Mouse (Mus musculus) kidney, adult 2 months (tissue): ENCODE measurements around the gene Cyth4. TPM values are rescaled to one million over a fixed set of nuclear protein-coding genes. Genes with fewer than 3 reads are reported as not detected.

Experiments used
- DNase-seq: peaks from one replicate; pipeline ENCODE4 v3.0.0; 2021
- H3K27ac ChIP-seq: fragments of 200-500 bp; 2 replicates; pipeline ENCODE4 v1.5.1; 2012; ENCODE audit warnings: low read depth, low read length, control low read depth, inconsistent platforms; ENCODE audit not compliant: insufficient read depth
- H3K27me3 ChIP-seq: fragments of 200-500 bp; replicated peaks from 2 replicates; pipeline ENCODE4 v1.6.1; 2012; ENCODE audit warnings: mild to moderate bottlenecking, moderate library complexity, low read length, inconsistent platforms; ENCODE audit not compliant: control insufficient read depth, insufficient read depth
- H3K36me3 ChIP-seq: fragments of 200-500 bp; 2 replicates; pipeline ENCODE4 v1.6.1; 2012; ENCODE audit warnings: mild to moderate bottlenecking, moderate library complexity, low read length, inconsistent platforms; ENCODE audit not compliant: control insufficient read depth, insufficient read depth
- H3K4me1 ChIP-seq: fragments of 200-500 bp; 2 replicates; pipeline ENCODE4 v1.6.1; 2011; ENCODE audit warnings: low read length; ENCODE audit not compliant: control insufficient read depth, insufficient read depth
- H3K4me3 ChIP-seq: fragments of 200-500 bp; 2 replicates; pipeline ENCODE4 v1.5.1; 2011; ENCODE audit warnings: mild to moderate bottlenecking, low read depth, low read length, control low read depth; ENCODE audit not compliant: insufficient read depth
- CTCF ChIP-seq: fragments of 200-500 bp; conservative IDR thresholded peaks from 2 replicates; pipeline ENCODE4 v1.5.1; 2011; ENCODE audit warnings: low read depth, mild to moderate bottlenecking, control low read depth, low read length, moderate library complexity, mixed read lengths; ENCODE audit not compliant: insufficient read depth, insufficient read length
- POLR2A ChIP-seq: fragments of 200-500 bp; IDR thresholded peaks from one replicate; pipeline ENCODE4 v1.6.1; 2011; ENCODE audit warnings: low read depth, low read length, control low read depth
- WGBS: fragments of 180-500 bp; shearing (Covaris S2); methylation state at CpG from one replicate; pipeline ENCODE4 v1.1.7; 2018; 5-methylcytosine and 5-hydroxymethylcytosine counted together
- polyA plus RNA-seq: library from polyadenylated mRNA; depleted of rRNA; stranded (reverse); fragments of >200 nt; gene quantifications from 2 replicates; pipeline ENCODE4 v1.2.3, GENCODE M21; 2012

Cyth4 gene
- polyA plus RNA-seq, 1 experiment, result 12.1 TPM

- H3K27me3 ChIP-seq, result no peaks in the 10 kb centered on the region
- no peak for DNase-seq
- TF ChIP-seq POLR2A (no peak), CTCF (no peak)
- H3K4me3 ChIP-seq, result no peak overlapping the region
- 97% methylated on average over 5 of the region's 5 CpGs for WGBS
- H3K36me3 ChIP-seq, result no peaks in the 10 kb centered on the region
- H3K4me1 ChIP-seq, result no peaks in the 10 kb centered on the region
- no peak overlapping the region for H3K27ac ChIP-seq
Observed at GRCm38 (mm10) chr15:78570170-78570569, 26.7 kb upstream of the Cyth4 start.

GRCm38 (mm10) chr15:78571554-78572269 is 25.1 kb upstream of the Cyth4 start:
- Histone ChIP-seq H3K4me3 (no peak overlapping the region), H3K27me3 (no peaks in the 10 kb centered on the region), H3K4me1 (no peaks in the 10 kb centered on the region), H3K27ac (no peak overlapping the region), H3K36me3 (no peaks in the 10 kb centered on the region)
- WGBS, result 51% methylated on average over 16 of the region's 16 CpGs
- TF ChIP-seq POLR2A (no peak), CTCF (no peak)
- no peak for DNase-seq

- no peak for TF ChIP-seq CTCF
- TF ChIP-seq POLR2A, result no peak
- H3K36me3 ChIP-seq, result no peaks in the 10 kb centered on the region
- no peak overlapping the region for H3K4me3 ChIP-seq
- no peaks in the 10 kb centered on the region for H3K4me1 ChIP-seq
- 75% methylated on average over 5 of the region's 5 CpGs for WGBS
- no peaks in the 10 kb centered on the region for H3K27me3 ChIP-seq
- DNase-seq, result no peak
- H3K27ac ChIP-seq, result no peak overlapping the region
Observed at GRCm38 (mm10) chr15:78572270-78572600, 24.6 kb upstream of the Cyth4 start.

- no peak for DNase-seq
- H3K4me1 ChIP-seq, result no peaks in the 10 kb centered on the region
- H3K4me3 ChIP-seq, result no peak within 1 kb of the TSS
- H3K27me3 ChIP-seq, result no peaks in the 10 kb centered on the region
- no peak for TF ChIP-seq CTCF
- no peak for TF ChIP-seq POLR2A
- H3K27ac ChIP-seq, result no peak within 1 kb of the TSS
- WGBS, result 81% methylated on average over 8 of the region's 8 CpGs
- no peaks in the 10 kb centered on the region for H3K36me3 ChIP-seq
Observed at GRCm38 (mm10) chr15:78572658-78573397, 24.0 kb upstream of the Cyth4 start, which contains the start of gene Rac2. Gene Rac2, minus strand, starts transcription at chr15:78572783.

GRCm38 (mm10) chr15:78576284-78576810 is 20.5 kb upstream of the Cyth4 start:
- Histone ChIP-seq H3K36me3 (no peaks in the 10 kb centered on the region), H3K27ac (no peak overlapping the region)
- WGBS, result 69% methylated on average over 4 of the region's 4 CpGs

GRCm38 (mm10) chr15:78583352-78583751 is 13.5 kb upstream of the Cyth4 start:
- TF ChIP-seq POLR2A (no peak), CTCF (no peak)
- H3K27ac ChIP-seq, result no peak overlapping the region
- no peaks in the 10 kb centered on the region for H3K4me1 ChIP-seq
- 47% methylated on average over 11 of the region's 11 CpGs for WGBS
- H3K36me3 ChIP-seq, result no peaks in the 10 kb centered on the region
- no peak overlapping the region for H3K4me3 ChIP-seq
- H3K27me3 ChIP-seq, result no peaks in the 10 kb centered on the region
- DNase-seq, result no peak

More at GRCm38 (mm10) chr15:78576284-78576810, 20.5 kb upstream of the Cyth4 start:
- DNase-seq, result no peak
- Histone ChIP-seq H3K4me1 (no peaks in the 10 kb centered on the region), H3K27me3 (no peaks in the 10 kb centered on the region), H3K4me3 (no peak overlapping the region)
- no peak for TF ChIP-seq POLR2A
- TF ChIP-seq CTCF, result no peak

- TF ChIP-seq POLR2A, result no peak
- WGBS, result 85% methylated on average over 7 of the region's 7 CpGs
Observed at GRCm38 (mm10) chr15:78585404-78585803, 11.4 kb upstream of the Cyth4 start.

More at GRCm38 (mm10) chr15:78585404-78585803, 11.4 kb upstream of the Cyth4 start:
- no peaks in the 10 kb centered on the region for H3K4me1 ChIP-seq
- no peak overlapping the region for H3K27ac ChIP-seq
- H3K27me3 ChIP-seq, result no peaks in the 10 kb centered on the region
- H3K36me3 ChIP-seq, result no peaks in the 10 kb centered on the region
- H3K4me3 ChIP-seq, result no peak overlapping the region
- DNase-seq, result no peak
